Mouse (Mus musculus) liver, embryonic 16.5 days (tissue): ENCODE results near the gene Carns1. TPM values are rescaled to one million over a fixed set of nuclear protein-coding genes. Genes with fewer than 3 reads are reported as not detected.

Source experiments
- ATAC-seq: fragments of 200-750 bp; cut with Nextera tagmentation; 2 replicates; pipeline ENCODE4 v1.8.0; 2017; ENCODE audit warnings: low read depth, mild to moderate bottlenecking, moderate number of reproducible peaks, moderate library complexity
- H3K27ac ChIP-seq: fragments of 300-500 bp; sonication (generic); 2 replicates; pipeline ENCODE4 v1.5.1; 2014; ENCODE audit warnings: mild to moderate bottlenecking, low read length
- H3K27me3 ChIP-seq: fragments of 300-500 bp; sonication (generic); 2 replicates; pipeline ENCODE4 v1.6.1; 2014; ENCODE audit warnings: low read depth, low read length, mixed read lengths; ENCODE audit not compliant: control insufficient read depth, insufficient read depth
- H3K36me3 ChIP-seq: fragments of 300-500 bp; sonication (generic); 2 replicates; pipeline ENCODE4 v1.6.1; 2014; ENCODE audit warnings: mild to moderate bottlenecking; ENCODE audit not compliant: control insufficient read depth, insufficient read depth
- H3K4me1 ChIP-seq: fragments of 300-500 bp; sonication (generic); 2 replicates; pipeline ENCODE4 v1.6.1; 2014; ENCODE audit warnings: low read depth, low read length, mixed read lengths; ENCODE audit not compliant: control insufficient read depth
- H3K4me2 ChIP-seq: fragments of 300-500 bp; sonication (generic); 2 replicates; pipeline ENCODE4 v1.6.1; 2014; ENCODE audit warnings: low read depth, low read length, mixed read lengths
- H3K4me3 ChIP-seq: fragments of 300-500 bp; sonication (generic); 2 replicates; pipeline ENCODE4 v1.5.1; 2014; ENCODE audit warnings: low read depth, mild to moderate bottlenecking, low read length
- H3K9ac ChIP-seq: fragments of 300-500 bp; sonication (generic); 2 replicates; pipeline ENCODE4 v1.6.1; 2014; ENCODE audit warnings: low read depth, low read length
- H3K9me3 ChIP-seq: fragments of 300-500 bp; sonication (generic); replicated peaks from 2 replicates; pipeline ENCODE4 v1.6.1; 2016; ENCODE audit warnings: low read length; ENCODE audit not compliant: control insufficient read depth
- WGBS: fragments of 180-500 bp; shearing (Covaris S2); extraction: QIAGEN DNeasy Blood & Tissue Kit; methylation state at CpG from one replicate; pipeline ENCODE4 v1.1.7; 2014; ENCODE audit not compliant: insufficient replicate concordance; 5-methylcytosine and 5-hydroxymethylcytosine counted together
- polyA plus RNA-seq: library from polyadenylated mRNA; unstranded; fragments of >200 nt; fragmentation: Nextera tagmentation; extraction: Ambion mirVana; gene quantifications from 2 replicates; pipeline ENCODE4 v1.2.1, GENCODE M21; 2015

The Carns1 gene
- polyA plus RNA-seq, 1 experiment from 2014 or later = 0.67 TPM

DNA sequence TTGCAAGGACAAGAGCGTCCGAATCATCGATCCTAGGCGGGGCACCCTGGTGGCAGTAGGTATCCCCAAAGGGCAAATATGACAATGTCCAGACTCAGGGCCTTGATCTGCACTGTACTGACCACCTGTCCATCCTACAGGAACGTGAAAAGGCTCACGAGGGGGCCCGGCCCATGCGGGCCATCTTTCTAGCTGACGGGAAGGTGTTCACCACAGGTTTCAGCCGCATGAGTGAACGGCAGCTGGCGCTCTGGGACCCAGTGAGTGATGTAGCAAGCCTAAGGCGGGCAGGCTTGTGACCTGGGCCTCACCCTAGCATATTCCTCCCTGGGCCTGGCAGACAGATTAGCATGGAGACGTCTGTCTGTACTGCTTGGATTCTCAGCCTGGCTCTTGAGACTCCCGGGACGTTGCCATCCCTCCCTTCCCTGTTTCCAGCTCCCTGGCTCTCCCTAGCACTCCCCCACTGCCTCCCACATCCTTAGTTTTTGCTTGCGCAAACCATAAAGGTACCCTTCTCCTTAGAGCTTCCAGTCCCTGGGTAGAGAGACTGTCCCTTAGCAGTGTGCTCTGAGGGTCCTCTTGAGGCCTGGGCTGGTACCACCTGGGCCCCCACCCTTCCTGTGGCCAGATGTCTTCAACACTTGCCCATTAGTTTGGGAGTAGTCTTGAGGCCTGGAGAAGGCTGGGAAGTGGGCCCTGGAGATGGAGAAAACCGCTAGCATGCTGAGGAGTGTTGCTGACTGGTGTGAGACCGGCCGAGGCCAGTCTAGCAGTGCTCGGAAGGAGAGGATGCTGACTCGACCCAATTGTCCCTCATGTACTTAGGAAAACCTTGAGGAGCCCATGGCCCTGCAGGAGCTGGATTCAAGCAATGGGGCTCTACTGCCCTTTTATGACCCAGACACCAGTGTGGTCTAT lies 24.5 kb downstream of the Carns1 start:
- H3K4me1 ChIP-seq = peaks cover 30% of the 10 kb centered on the region
- H3K27ac ChIP-seq = no peak overlapping the region
- H3K27me3 ChIP-seq = no peaks in the 10 kb centered on the region
- no peaks in the 10 kb centered on the region; the same call in 1 of the 2 replicates for H3K36me3 ChIP-seq
- no peak for ATAC-seq
- no peak overlapping the region for H3K4me2 ChIP-seq
- no peaks in the 10 kb centered on the region; the same call in 1 of the 2 replicates for H3K9me3 ChIP-seq
- H3K9ac ChIP-seq = no peak overlapping the region
- no peak overlapping the region for H3K4me3 ChIP-seq
- WGBS = 84% methylated on average over 22 of the region's 22 CpGs

DNA sequence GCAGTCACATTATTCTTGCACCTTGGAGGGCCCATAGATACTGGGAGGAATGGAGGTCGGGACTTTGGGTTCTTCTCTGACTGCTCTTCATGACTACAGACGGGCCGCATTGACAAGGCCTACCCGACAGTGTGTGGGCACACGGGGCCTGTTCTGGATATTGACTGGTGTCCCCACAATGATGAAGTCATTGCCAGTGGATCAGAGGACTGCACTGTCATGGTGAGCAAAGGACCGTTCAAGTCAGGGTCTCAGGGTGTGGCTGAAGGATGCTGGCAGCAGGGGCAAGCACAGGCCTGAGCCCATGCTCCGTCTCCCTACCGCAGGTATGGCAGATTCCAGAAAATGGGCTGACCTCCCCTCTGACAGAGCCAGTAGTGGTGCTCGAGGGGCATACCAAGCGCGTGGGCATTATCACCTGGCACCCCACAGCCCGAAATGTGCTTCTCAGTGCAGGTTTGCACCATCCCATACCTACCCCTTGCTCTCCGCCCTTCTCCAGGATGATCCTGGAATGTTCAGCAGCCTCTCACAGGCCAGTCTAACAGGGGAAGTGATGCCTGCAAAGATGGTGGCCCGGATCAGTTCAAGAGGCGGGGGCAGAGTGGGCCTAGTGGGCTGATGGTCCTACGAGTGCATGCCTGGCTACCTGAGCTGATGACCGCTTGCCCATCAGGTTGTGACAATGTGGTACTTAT lies 25.4 kb downstream of the Carns1 start:
- Histone ChIP-seq H3K27me3 (no peaks in the 10 kb centered on the region), H3K36me3 (no peaks in the 10 kb centered on the region), H3K27ac (no peak overlapping the region), H3K4me2 (0 out of 2 replicates have a peak overlapping the region, but pooled peaks have one; percentile 75), H3K4me3 (no peak overlapping the region), H3K4me1 (peaks cover 29% of the 10 kb centered on the region), H3K9me3 (no peaks in the 10 kb centered on the region; the same call in 1 of the 2 replicates), H3K9ac (no peak overlapping the region)
- no peak for ATAC-seq
- WGBS = 83% methylated on average over 17 of the region's 17 CpGs

DNA sequence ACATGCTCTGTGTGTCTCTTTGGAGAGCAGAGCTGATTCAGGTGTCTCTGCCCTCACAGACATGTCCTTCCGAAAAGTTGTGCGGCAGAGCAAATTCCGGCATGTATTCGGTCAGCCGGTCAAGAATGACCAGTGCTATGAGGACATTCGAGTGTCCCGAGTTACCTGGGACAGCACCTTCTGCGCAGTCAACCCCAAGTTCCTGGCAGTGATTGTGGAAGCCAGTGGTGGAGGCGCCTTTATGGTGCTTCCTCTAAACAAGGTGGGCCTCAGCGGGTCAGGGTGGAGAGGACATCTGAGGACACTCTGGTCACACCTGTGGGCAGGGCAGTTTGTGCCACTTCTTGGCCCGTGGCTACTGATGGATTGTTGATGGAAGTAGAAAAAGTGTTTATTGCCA lies 26.0 kb downstream of the Carns1 start:
- 68% methylated on average over 11 of the region's 11 CpGs for WGBS
- H3K9ac ChIP-seq = peak overlapping the region; percentile 92
- no peaks in the 10 kb centered on the region for H3K27me3 ChIP-seq
- peaks cover 23% of the 10 kb centered on the region for H3K4me1 ChIP-seq
- no peak for ATAC-seq
- peak overlapping the region; percentile 88 for H3K4me3 ChIP-seq
- no peaks in the 10 kb centered on the region for H3K36me3 ChIP-seq
- H3K27ac ChIP-seq = no peak overlapping the region
- no peaks in the 10 kb centered on the region; the same call in 1 of the 2 replicates for H3K9me3 ChIP-seq
- peak overlapping the region; percentile 75 for H3K4me2 ChIP-seq

DNA sequence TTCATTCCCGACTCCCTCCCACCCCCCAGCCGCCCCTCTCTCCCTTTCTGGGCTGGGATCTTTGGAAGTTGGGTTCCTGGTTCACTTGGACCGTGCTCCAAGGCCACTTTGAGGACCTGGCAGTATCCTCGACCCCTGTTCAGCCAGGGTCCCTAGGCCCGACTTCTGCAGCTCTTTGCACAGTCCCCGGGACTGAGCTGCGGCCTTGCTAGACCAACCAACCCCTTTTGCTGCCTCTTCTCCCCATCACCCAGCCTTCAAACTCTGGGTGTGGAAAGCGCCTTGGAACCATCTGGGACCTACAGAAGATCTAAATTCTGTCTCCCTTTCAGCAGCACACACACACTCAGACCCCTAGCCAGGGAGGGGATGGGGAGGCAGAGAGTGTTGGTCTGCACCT lies 26.5 kb downstream of the Carns1 start:
- no peaks in the 10 kb centered on the region for H3K27me3 ChIP-seq
- H3K9ac ChIP-seq = peak overlapping the region; percentile 92
- H3K27ac ChIP-seq = peak overlapping the region; percentile 82
- under 1% methylated on average over 8 of the region's 8 CpGs for WGBS
- H3K4me3 ChIP-seq = peak overlapping the region; percentile 88
- peak; percentile 14 for ATAC-seq
- no peaks in the 10 kb centered on the region; the same call in 1 of the 2 replicates for H3K9me3 ChIP-seq
- peak overlapping the region; percentile 75 for H3K4me2 ChIP-seq
- no peaks in the 10 kb centered on the region for H3K36me3 ChIP-seq
- peaks cover 21% of the 10 kb centered on the region for H3K4me1 ChIP-seq

DNA sequence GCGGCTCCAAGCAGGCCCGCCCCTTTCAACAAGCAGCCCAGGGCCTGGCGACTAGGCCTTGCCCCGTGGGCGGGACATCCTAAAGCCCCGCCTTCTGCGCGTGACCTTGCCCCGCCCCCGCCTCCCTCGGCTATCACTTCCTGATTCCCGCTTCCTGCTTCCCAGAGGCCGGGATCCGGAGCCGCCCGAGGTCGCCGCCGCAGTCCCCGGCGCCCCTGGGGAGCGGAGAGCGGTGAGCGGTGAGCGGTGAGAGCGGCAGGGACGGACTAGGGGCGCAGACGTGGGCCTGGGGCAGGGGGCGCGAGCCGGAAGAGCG lies 26.8 kb downstream of the Carns1 start, which contains the start of gene Coro1b:
Gene Coro1b, plus strand, starts transcription at position 129 of the 316 bp plus-strand sequence.
- H3K36me3 ChIP-seq = no peaks in the 10 kb centered on the region
- no peaks in the 10 kb centered on the region; the same call in 1 of the 2 replicates for H3K9me3 ChIP-seq
- H3K4me3 ChIP-seq = peak within 1 kb of the TSS; percentile 88
- peak within 1 kb of the TSS; percentile 82 for H3K27ac ChIP-seq
- peaks cover 21% of the 10 kb centered on the region for H3K4me1 ChIP-seq
- peak within 1 kb of the TSS; percentile 92 for H3K9ac ChIP-seq
- peak; percentile 92 for ATAC-seq
- H3K27me3 ChIP-seq = no peaks in the 10 kb centered on the region
- H3K4me2 ChIP-seq = peak within 1 kb of the TSS; percentile 75
- WGBS = under 1% methylated on average over 32 of the region's 33 CpGs

DNA sequence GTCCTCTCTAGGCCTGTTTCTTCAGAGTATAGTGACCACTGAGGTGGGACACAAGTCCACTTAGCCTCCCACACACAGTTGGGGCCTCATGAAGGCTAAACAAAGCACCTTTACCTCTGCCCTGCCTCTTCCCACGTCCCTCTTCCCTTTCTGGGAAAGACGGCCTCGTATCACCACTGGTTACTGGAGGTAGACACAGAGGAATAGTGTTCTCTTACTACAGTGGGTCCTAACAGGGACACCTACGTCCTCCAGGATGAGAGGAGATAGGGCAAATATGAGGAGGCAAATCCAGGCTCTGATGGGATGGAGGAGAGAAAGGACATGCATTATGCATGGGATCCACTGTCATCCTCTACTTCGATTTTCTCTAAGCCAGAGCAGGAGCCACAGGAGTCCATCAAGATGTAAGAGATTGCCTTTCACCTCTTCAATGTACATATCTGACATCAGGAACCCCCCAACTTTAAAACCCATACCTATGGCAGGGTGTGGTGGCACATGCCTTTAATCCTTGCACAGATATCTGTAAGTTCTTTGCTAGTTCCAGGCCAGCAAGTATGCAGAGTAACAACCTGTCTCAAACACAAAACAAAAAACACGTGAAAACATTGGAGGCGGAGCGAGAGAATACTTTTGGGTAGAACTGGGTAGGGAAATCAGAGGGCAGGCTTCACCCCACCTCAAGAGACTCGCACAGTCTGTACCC lies 27.3 kb downstream of the Carns1 start:
- peak overlapping the region; percentile 75 for H3K4me2 ChIP-seq
- H3K36me3 ChIP-seq = no peaks in the 10 kb centered on the region
- peak overlapping the region; percentile 92 for H3K9ac ChIP-seq
- ATAC-seq = no peak
- no peaks in the 10 kb centered on the region; the same call in 1 of the 2 replicates for H3K9me3 ChIP-seq
- H3K27ac ChIP-seq = peak overlapping the region; percentile 35; the same call in 1 of the 2 replicates
- 36% methylated on average over 9 of the region's 9 CpGs for WGBS
- H3K27me3 ChIP-seq = no peaks in the 10 kb centered on the region
- H3K4me1 ChIP-seq = peaks cover 21% of the 10 kb centered on the region
- peak overlapping the region; percentile 88 for H3K4me3 ChIP-seq

DNA sequence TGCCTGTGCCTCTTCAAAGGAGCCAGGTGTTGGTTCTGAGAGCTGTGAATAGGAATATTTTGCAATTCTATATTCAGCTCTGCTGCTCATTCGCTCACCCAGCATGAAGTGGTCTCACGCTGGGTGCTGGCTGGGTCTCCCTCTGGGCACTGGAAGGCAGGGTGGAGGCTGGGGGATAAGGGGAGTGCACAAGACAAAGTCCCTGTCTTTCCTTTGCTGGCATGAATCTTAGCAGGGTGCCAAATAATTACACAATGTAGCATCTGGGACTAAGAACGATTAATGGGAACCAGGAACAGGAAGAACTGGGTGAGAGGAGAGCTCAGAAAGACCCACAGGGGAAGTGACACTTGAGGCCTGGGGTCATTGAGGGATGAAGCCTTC lies 28.3 kb downstream of the Carns1 start:
- 49% methylated on average over 3 of the region's 3 CpGs for WGBS
- Histone ChIP-seq H3K27ac (no peak overlapping the region), H3K4me3 (no peak overlapping the region), H3K36me3 (no peaks in the 10 kb centered on the region), H3K4me1 (peaks cover 21% of the 10 kb centered on the region), H3K9ac (no peak overlapping the region), H3K9me3 (no peaks in the 10 kb centered on the region; the same call in 1 of the 2 replicates), H3K4me2 (no peak overlapping the region), H3K27me3 (no peaks in the 10 kb centered on the region)
- ATAC-seq = no peak

DNA sequence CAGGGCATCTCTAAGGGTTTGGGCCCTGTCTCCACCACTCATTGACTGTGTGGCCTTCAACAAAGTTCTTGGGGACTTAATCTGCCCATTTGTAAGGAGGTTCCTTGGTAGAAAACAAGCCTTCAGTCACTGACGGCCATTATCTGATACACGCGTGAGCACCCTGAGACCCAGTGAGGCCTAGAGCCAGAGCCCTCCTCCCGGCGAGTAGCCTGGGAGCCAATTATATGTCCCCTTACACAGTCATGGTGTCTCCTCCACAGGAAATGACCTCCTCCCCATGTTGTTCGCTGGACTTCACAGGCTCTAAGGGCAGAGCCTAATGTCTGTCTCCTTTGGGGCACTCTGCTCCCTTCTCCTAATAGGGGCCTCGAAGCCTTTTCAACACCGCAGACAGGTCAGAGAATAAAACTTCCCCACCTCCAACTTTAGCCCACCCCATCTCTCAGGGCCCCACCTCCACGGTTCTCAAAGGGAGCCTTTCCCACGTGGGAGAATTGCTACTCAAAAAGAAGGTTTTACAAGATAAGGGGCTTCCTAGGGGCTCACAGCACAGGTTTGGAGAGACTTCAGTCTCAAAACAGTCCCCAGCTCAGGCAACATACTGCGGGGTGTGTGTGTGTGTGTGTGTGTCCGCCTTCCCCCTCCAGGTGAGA lies 28.8 kb downstream of the Carns1 start:
- Histone ChIP-seq H3K4me1 (peaks cover 21% of the 10 kb centered on the region), H3K27me3 (no peaks in the 10 kb centered on the region), H3K4me3 (no peak overlapping the region), H3K4me2 (no peak overlapping the region), H3K9me3 (no peaks in the 10 kb centered on the region; the same call in 1 of the 2 replicates), H3K9ac (no peak overlapping the region), H3K27ac (no peak overlapping the region; the same call in 1 of the 2 replicates), H3K36me3 (no peaks in the 10 kb centered on the region)
- no peak for ATAC-seq
- 63% methylated on average over 12 of the region's 12 CpGs for WGBS
